Mouse (Mus musculus) heart, postnatal 14 days (tissue): Measurements from ENCODE around the gene Flrt1. TPM values are rescaled to one million over a fixed set of nuclear protein-coding genes. Genes with fewer than 3 reads are reported as not detected.
"Not testable (repeated sequence)": the region's sequence is repeated elsewhere in the genome, so short reads cannot be mapped to it uniquely, and the experiment has no call there.

ENCODE experiments used
- DNase-seq, 2 experiments: peaks; one replicate each; pipeline ENCODE4 v3.0.0; 2021 to 2022
- intact Hi-C: fragments of 180-260 bp; cut with DNase I; formaldehyde crosslinking; loops from one replicate; pipeline ENCODE4 v1.15.1; 2025
- total RNA-seq, 2 experiments: library from RNA; stranded (reverse); gene quantifications; 2 replicates each; pipeline ENCODE4 v1.2.3; 2021

Flrt1 gene
- total RNA-seq, 2 experiments from 2014 or later: 0.98 to 1.0 TPM

DNA sequence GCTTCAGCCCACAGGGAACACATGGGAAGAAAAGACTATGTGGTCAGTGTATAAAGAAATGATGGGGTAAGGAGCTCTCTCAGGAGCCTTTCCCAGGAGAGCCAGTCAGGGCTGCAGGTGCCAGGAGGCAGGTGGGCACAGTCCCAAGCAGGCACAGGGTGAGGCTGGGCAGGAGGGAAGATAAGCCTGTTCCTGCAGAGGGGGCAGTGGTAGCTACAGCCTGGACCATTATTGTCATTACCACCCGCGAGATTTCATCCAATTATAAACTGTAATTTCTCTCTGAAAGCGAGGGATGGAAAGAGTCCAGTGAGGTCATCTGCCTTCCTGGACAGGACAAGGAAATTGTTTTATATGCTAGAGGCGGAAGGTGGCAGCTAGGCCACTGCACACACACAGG is 1.6 kb upstream of the Flrt1 start:
- DNase-seq: no peak
- intact Hi-C loops: no loop called here

DNA sequence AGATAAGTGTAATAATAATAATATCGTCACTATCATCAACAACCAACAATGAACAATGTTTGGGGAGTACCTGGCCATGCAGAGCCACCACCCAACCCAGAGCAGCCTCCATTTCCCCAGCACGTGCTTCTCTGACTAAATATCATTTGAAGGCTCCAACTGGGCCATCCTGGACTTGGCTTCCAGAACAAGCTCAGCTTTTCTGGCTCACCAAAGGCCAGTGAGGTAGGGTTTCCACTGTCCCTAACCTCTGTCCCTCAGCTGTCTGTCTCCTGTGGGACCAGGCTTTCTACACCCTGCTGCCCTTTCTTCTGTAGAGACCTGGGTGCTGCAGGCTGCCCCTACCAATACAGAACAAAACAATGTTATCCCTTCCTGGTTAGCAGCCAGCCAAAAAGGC is 1.0 kb upstream of the Flrt1 start:
- no peak for DNase-seq
- intact Hi-C loops: no loop called here

DNA sequence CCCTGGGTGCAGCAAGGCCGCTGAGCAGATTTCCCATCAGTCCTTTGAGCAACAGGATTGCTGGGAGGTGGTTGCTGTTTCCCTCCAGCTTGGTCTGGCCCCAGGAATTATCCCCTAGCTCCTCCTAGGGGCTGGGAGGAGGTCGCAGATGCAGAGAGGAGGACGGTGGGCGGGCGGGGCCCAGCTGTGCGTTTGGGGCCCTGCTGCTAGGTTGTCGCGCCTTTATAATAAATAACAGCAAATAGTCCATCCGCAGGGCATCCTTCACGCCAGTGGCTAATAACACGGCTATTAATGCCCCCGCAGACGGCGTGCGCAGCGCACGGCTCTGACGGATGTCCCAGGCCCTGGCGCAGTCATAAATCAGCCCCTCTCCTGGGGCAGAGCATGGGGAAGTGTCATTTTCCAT is 1.5 kb downstream of the Flrt1 start:
- peak; percentile 42 to 60 for DNase-seq
- intact Hi-C loops: loop anchor here (5.0 kb wide), 1 partner anchor 37 kb away; no protein-coding TSS in a partner anchor

DNA sequence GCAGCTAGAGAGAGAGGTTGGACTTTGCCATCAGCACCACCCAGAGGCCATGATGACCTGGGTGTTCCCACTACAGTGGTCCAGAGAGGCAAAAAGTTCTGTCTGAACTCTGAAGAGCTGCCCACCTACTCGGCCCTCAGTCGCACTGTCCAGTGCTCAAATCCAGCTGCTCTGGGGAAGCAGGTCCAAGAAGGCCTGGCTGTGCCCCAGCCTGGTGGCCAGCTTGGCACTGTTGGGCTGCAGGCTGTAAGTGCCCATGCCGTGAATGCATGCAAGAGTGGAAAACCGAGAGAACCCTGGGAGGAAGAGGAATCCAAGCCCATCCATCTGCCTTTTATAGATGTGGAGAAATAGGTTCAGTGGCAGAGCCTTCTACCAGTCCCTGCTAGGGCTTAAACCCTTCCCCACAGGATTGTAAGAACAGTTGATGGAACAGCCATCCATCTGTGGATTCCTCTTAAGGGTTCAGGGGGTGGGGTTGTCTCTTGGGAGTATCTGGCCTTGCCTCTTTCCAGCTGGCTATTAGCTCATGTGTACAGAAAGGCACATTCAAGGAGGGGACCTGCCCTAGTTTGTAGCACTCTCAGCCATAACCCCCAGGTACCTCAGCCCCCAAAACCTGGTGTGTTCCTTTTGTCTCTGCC is 2.1 kb downstream of the Flrt1 start:
- peak; percentile 36 to 55 for DNase-seq
- intact Hi-C loops: loop anchor here (5.0 kb wide), 1 partner anchor 36 kb away; no protein-coding TSS in a partner anchor

DNA sequence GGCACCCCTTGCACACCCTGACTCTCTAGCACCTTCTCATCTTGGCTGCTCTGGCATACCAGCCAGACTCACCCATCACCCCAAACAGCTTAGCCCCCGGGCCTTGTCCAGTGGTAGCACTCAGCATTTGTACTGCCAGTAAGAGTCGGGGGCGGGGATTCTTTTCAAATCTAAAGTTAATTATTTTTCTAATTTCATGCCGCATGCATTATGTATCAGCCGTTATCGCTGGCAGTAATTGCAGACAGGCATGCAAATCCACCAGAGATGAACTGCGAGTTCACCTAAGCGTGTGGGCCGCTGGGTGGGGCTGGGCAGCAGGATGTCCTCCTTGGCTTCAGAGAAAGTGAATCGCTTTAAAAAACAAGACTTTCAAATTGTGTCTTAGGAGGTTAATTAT is 3.5 kb downstream of the Flrt1 start:
- intact Hi-C loops: loop anchor here (5.0 kb wide), 1 partner anchor 35 kb away; no protein-coding TSS in a partner anchor
- DNase-seq: no peak

DNA sequence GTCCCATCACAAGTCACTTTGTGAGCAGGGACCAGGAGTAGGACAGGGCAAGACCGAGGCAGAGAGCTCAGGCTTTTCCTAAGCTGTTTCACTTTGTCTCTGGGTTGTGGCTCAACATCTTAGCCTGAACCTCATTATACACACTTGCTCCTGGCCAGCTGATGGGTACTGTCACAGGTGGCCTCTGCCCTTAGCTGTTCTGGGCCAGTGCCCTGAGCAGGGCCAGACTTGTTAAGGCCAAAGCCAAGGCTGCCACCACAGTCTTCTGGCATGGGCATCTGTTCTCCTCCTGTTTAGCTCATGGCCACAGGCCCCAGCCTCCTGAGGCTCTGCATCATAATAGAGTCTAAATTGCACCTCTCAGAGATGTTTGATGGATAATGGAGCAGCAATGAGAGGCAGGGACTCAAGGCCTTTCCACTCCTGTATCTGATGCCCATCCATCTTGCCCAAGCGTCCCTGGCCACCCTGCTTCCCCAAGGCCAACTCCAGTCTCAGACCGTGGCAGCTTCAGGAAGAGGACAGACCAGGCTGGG is 5.8 kb downstream of the Flrt1 start:
- intact Hi-C loops: loop anchor here (5.0 kb wide), 1 partner anchor 32 kb away; no protein-coding TSS in a partner anchor
- no peak for DNase-seq

DNA sequence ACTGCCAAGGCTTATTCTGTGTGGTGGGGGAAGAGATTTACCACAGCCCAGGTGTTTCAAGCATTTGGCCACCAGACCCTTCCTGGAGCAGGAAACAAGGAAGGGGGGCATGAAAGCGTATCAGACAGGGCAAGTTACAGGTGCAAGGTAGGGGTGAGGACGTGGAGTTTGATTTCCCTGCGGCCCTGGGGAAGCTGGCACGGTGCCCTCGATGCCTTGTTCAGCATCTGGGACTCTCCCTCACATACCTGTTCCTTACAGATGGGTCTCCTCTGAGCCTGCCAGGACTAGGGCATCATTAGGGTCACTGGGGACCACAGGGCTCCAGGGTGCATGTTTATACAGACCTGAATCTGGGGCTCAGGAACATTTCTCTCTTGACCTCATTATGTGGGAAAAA is 12.8 kb downstream of the Flrt1 start:
- intact Hi-C loops: no loop called here
- DNase-seq: no peak

DNA sequence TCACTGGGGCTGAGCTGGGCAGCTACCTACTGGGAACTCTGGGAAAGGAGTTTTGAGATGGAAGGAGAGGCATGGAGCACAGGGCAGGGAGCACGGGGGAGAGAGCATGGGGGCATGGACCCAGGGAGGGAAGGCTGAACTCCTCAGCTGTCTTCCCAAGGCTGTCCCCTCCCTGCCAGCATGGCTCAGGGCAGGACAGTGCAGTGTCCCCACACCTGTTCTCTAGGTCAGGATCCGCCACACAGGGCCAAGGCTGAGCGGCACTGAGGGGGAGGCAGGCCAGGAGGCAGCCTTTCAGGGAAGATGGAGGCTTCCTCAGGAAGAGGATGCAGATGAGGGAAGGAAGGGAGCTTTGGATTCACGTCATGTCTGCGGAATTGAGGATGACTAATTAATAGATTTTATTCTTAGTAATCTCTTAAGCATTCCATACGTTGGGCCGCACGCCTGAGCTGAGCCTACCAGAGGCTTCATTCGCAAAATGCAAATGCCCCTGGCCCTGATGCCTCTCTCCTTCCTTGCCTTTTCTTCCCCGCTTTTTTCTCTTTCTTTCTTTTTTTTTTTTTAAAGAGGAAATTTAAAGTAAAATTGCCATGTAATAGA is 14.0 kb downstream of the Flrt1 start:
- DNase-seq: no peak
- intact Hi-C loops: no loop called here

DNA sequence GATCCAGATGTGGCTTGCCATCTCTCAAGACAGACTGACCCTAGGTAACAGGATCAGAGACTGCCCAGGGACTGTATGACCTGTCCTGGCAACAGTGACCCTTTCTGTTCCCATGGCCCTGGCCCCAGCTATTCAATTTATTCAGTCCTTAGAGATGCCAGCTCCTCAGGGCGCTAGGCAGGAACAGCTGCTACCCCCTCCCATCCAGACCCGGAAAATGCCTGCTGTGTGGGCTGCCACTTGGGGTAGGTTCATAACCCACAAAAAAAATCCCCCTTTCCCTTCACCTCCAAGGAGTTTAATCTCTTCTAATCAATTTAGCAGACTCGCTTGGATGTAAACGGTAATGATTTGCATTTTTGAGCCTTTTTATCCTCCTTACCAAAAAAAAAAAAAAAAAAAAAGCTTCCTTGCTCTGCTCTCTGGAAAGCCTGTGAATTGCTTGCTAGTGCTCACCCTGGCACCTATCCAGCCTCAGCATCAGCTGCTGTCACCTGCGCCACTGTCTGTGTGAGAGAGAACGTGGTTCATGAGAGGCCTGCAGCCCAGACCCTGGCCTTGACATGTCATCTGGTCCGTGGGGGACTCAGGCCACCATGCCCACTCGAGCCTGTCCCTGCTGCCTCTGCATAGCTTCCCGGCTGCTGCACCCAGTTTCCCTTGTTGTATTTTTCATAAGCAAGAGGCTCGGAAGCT is 15.0 kb downstream of the Flrt1 start:
- DNase-seq: no peak
- intact Hi-C loops: no loop called here

DNA sequence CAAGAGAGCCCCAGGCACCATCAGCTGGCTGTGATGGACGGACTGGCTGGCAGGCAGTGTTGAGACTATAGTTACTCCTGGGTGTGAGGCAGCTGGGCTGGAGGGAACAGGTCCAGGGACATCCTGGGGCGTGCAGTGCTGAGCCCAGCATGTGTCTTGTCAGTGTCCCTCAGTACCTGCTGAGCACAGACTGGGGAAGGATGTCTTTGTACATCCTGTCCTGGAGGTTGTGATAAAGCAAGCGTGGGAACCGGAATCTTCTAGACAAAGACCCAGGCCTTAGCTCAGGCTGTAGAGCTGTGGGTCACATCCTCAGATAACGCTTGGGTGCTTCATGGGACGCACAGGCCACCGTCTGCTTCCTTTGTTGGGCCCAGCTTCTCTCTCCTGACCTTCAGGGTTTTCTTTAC is 15.7 kb downstream of the Flrt1 start:
- DNase-seq: no peak
- intact Hi-C loops: no loop called here

DNA sequence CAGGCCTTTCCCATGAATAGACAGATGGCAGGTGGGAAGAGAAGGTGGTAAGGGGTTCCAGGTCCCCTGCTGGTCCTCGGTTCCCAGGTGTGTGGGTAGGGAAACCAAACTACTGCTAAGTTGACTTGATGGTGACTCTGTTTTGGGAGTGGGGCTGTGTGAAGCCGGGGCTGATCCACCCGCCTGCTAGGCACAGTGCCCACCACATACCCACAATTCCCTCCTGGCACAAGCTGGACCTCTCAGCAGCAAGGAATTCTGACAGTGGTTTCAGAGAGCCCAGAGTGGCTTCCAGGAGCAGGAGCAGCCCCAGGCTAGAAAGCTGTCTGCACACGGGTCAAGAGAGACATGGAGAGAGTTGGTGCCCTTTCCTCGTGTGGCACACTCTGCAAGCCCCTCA is 16.5 kb downstream of the Flrt1 start:
- peak in 1 of 2 experiments; percentile 50 for DNase-seq

DNA sequence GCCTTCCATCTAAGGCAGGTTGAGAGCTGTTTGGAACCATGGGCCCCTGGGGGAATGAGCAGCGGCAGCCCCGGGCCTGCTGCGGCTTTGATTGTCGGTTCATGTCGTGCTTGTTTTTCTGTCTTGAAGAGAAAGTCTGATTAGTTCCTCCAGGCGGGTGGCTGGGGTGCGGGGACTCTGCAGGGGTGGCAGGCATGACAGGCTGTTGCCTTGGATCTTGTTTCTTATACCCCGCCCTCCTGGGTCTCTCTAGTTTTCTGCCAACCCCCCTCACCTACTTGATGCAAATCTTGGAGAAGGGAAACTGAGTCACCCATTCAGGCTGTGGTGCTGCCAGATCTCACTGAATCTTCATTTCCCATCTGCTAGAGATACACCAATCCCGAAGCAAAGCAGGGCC is 17.0 kb downstream of the Flrt1 start:
- intact Hi-C loops: no loop called here
- no peak for DNase-seq

More for the DNA sequence above, 16.5 kb downstream of the Flrt1 start:
- intact Hi-C loops: no loop called here

DNA sequence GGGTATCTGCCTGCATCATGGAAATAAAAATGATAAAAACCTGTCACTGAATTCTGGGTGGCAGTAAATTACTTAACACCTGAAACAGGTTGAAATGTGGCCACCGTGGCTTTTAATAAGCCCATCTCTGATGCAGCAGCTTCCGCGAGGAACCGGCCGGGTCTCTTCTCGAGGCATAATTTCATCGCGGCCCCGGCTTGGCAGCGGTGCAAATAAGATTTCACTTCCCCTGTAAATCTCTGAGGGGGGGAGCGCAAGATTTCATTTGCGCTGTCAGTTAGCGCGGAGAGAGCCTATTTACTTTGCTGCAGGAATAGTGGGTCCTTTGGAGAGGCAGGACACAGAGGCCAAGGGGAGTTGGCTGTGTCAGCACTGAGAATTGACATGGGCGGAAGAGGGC is 20.8 kb downstream of the Flrt1 start:
- intact Hi-C loops: no loop called here
- no peak for DNase-seq

DNA sequence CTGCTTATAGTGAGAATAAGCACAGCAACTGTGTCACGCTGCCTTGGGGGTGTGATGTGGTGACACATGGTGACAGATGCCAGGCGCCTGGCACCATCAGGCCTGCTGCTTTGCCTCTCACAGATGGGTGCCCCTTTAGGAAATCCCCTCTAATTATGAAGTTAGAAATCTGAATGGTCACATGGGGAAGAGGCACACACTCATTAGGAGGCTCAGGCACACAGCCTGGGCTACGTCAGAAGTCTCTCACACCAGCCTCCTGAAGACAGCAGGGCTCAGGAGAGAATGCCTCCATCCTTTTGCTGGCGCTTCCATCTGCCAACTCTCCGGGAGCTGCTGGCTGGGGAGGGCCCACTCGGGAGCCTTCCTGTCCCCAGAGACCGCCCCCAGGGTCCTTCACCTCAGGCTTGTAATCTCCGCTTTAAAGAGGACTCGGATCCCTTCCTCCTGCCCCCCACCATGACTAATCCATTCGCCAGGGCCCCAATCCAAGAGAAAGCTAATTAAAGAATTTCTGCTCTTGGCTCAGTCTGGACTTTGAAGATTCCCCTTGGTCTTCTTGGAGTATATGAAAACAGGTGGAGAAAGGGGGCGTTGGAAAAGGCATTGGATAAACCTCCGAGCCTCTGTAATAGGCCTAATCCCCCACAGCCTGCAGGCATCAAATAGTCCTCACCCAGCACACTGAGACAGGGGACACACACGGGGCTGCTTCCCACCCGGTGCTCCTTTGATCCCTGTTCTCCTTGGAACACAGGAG is 22.3 kb downstream of the Flrt1 start:
- DNase-seq: no peak
- intact Hi-C loops: no loop called here

DNA sequence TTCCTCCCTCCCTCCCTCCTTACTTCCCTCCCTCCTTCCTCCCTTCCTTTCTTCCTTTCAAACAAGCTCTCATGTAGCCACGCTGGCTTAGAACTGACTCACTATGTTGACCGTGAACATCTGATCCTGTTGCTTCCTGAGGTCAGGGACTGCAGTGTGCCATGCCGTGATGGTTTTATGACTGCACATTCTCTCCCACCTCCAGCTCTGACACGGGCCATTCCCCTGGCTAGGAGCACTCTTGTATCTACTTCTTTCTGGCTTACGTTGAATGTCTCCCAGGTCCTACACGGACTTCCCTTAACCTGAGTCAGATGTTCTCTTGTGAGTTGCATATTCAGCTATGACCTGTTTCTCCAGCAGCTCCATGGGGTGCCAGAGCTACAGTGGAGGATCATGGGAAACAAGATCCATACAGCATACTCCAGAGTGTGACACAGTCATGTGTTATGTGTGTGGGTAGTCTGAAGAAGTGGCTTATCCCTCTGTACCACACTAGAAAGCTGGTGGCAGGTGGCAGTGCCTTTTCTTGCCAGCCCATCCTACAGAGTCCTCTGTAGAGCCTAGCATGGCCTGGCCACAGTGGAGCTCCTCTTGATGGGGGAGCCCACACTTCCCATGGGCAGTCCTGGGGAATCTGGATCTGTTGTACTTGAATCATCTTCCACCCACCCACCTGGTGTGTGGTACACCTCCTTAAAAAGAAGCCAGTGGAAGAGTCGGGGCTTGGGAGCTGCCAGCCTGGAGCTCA is 23.8 kb downstream of the Flrt1 start:
- intact Hi-C loops: no loop called here

DNA sequence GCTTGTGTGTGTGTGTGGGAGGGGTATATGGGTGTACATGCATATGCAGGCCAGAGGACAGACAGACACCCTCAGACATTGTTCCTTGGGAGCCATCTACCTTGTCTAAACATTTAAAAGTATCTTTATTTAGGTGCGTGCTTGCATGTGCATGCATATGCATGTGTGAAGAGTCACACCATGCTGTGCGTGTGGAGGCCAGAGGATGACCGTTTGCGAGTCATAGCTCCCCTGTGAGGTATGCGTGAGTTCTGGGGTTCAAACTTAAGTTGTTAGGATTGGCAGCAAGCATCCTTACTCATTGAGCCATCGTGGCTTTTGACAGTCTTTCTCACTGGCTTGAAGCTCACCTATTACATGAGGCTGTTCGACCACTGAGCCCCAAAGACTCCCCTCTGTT is 27.3 kb downstream of the Flrt1 start:
- no peak for DNase-seq
- intact Hi-C loops: no loop called here

More for the DNA sequence above, 23.8 kb downstream of the Flrt1 start:
- DNase-seq: no peak

DNA sequence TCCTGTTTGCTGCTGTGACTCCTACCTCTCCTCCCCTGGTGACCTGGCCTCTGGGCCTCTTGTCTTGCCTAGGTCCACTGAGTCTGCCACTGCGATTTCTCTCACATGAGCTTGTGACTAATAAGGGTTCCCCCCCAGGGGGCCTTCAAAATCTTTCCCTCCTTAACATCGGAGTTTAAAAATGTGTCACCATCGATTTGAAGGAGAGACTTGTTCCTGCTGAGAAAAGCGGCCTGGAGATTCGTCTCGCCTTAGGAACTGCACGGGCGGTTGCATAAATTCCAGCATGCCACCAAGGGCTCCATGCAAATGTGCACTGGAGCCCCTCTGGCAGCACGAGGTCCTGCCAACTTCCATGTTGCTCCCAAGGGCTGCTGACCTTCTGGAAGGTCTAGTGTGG is 27.9 kb downstream of the Flrt1 start:
- intact Hi-C loops: no loop called here

DNA sequence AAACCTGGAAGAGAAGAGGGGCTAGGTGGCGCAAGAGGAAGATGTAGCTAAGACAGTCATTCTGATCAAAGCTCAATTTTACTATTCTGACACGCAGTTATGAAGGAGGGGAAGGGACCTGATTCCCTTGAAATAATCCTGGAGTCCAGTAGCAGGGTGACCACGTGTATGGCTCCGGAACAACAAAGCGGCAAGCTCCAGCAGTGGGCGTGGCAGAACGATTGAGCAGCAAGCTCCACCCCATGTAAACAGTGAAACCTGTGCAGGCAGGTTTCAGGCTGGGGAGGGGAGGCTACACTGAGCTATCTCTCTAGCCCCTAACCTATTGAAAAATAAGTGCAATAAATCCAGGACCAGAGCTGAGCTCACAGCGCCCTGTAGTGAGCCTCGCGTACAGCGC is 30.2 kb downstream of the Flrt1 start:
- DNase-seq, intact Hi-C loops: not testable (repeated sequence)

More for the DNA sequence above, 27.9 kb downstream of the Flrt1 start:
- DNase-seq: no peak

DNA sequence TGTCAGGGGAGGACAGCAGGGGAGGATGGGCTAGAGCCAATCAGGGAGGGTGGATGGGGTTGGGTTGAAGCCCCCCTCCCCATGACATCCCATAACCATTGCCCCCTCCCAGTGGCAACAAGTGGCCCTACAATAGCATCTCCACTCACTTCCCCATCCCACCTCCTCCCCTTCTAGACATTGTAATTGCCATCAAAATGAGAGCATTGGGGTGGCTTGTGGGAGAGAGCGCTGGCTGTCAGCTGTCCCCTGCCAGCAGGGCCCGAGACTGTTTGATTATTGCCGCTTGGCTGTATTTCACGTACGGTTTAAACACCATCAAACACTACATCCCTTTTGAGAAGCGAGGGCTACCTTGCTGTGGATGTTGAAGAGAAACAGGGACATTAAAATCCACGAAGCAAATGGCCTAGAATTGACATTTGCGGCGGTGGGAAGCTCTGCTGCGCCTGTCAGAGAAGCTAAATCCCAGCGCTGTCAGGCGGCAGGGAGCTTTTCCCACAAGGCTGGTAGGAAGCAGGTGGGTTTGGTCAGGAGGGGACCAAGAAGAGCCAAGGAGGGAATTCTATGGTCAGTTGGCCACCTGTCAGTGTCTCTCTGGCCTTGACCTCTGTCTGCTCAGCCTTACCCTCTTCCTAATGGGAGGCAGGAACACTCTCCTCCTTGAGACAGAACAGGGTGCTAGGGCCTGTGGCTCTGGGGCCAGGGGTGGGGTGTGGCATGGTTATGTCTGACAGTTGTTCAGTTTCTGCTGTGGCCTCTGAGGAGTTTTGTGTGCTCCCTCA is 31.3 kb downstream of the Flrt1 start:
- intact Hi-C loops: no loop called here
- DNase-seq: no peak
